Mouse (Mus musculus) erythroid progenitor cell, adult 5-6 weeks (primary cell): ENCODE measurements around the gene Zp2. TPM values are rescaled to one million over a fixed set of nuclear protein-coding genes. Genes with fewer than 3 reads are reported as not detected.

ENCODE experiments used
- ATAC-seq: replicated peaks from 2 replicates; pipeline ENCODE4 v1.8.0; 2016; ENCODE audit warnings: moderate number of reproducible peaks, mild to moderate bottlenecking, moderate TSS enrichment, inconsistent platforms; ENCODE audit not compliant: poor library complexity, low FRiP score, severe bottlenecking
- total RNA-seq, 2 experiments: library from RNA; stranded (forward) in 1 of 2; stranded (reverse) in 1 of 2; fragments of 150-400 nt in 1 of 2; fragments of 186-747, 209-891 nt in 1 of 2; gene quantifications; 2 replicates each; pipeline versions ENCODE4 v1.2.3 to v1.2.4; 2015 to 2017; ENCODE audit warnings: low replicate concordance in 2 of 2

Gene Zp2
- total RNA-seq, 2 experiments from 2014 or later: not detected

GRCm38 (mm10) chr7:120150898-120151297 lies 5.8 kb upstream of the Zp2 start:
- ATAC-seq: no peak

GRCm38 (mm10) chr7:120150257-120150656 lies 5.2 kb upstream of the Zp2 start:
- ATAC-seq: no peak

- no peak for ATAC-seq
Measured at GRCm38 (mm10) chr7:120142743-120143142, 2.3 kb downstream of the Zp2 start.

GRCm38 (mm10) chr7:120128951-120129350 lies 16.1 kb downstream of the Zp2 start:
- ATAC-seq: no peak

GRCm38 (mm10) chr7:120127686-120128059 lies 17.4 kb downstream of the Zp2 start:
- ATAC-seq: no peak

- ATAC-seq: no peak
Measured at GRCm38 (mm10) chr7:120126976-120127685, 18.0 kb downstream of the Zp2 start.

- no peak for ATAC-seq
Measured at GRCm38 (mm10) chr7:120124844-120125243, 20.2 kb downstream of the Zp2 start.

- ATAC-seq: no peak
Measured at GRCm38 (mm10) chr7:120123776-120124175, 21.3 kb downstream of the Zp2 start.

- no peak for ATAC-seq
Measured at GRCm38 (mm10) chr7:120117529-120117928, 27.6 kb downstream of the Zp2 start.

GRCm38 (mm10) chr7:120116976-120117375 lies 28.1 kb downstream of the Zp2 start:
- no peak for ATAC-seq

GRCm38 (mm10) chr7:120109676-120110075 lies 35.4 kb downstream of the Zp2 start:
- no peak for ATAC-seq

GRCm38 (mm10) chr7:120106356-120106755 lies 38.7 kb downstream of the Zp2 start:
- no peak for ATAC-seq

- no peak for ATAC-seq
Measured at GRCm38 (mm10) chr7:120104975-120105374, 40.1 kb downstream of the Zp2 start.

- ATAC-seq: no peak
Measured at GRCm38 (mm10) chr7:120103019-120103567, 42.0 kb downstream of the Zp2 start.

- ATAC-seq: peak; percentile 46; the same call in 1 of the 2 replicates
Measured at GRCm38 (mm10) chr7:120102164-120102972, 42.7 kb downstream of the Zp2 start, which contains the start of gene Tmem159. Gene Tmem159, plus strand, starts transcription at chr7:120102353.

GRCm38 (mm10) chr7:120098403-120098802 lies 46.7 kb downstream of the Zp2 start:
- no peak for ATAC-seq

GRCm38 (mm10) chr7:120097845-120098244 lies 47.2 kb downstream of the Zp2 start:
- ATAC-seq: no peak

- no peak for ATAC-seq
Measured at GRCm38 (mm10) chr7:120095180-120095579, 49.9 kb downstream of the Zp2 start, which contains the start of gene Dnah3. Gene Dnah3, minus strand, starts transcription at chr7:120095280.

- no peak for ATAC-seq
Measured at GRCm38 (mm10) chr7:120094216-120094615, 50.9 kb downstream of the Zp2 start.

- ATAC-seq: no peak
Measured at GRCm38 (mm10) chr7:120093033-120093432, 52.1 kb downstream of the Zp2 start.

- ATAC-seq: no peak
Measured at GRCm38 (mm10) chr7:120080177-120080576, 64.9 kb downstream of the Zp2 start.
